Mouse (Mus musculus): Measurements from ENCODE around the gene Sptlc2.

DNA sequence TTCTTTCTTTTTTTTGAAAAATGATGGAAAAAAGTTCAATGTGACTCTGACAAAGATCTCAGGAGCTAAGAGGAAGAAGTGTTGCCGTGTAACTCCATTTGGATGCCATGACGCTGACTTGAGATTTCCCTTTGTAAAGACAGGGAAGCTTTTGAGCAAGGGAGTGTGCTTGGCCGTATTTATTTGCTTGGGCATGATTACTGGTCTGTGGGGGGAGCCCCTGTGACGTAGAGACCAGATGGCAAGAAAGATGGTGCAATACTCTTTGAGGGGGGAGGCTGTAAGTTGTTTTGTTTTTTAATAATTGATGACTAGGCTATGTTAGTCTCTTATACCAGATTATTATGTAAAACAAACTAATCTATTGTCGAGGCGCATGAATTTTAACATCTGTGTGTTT is 14.0 kb downstream of the Sptlc2 start:
- TF ChIP-seq POLR2A (IDR thresholded peaks at IDR 0.05; ENCODE audit: extremely low read depth, insufficient read depth, low read length) (no peak), CTCF (IDR thresholded peaks at IDR 0.05; ENCODE audit: low read depth, low read length) (no peak)

Data from liver, adult 2 months (tissue).